Mouse (Mus musculus) layer of hippocampus, adult 9-11 months (tissue): Measurements from ENCODE around the gene Eps15.
"Not testable (repeated sequence)": the region's sequence is repeated elsewhere in the genome, so short reads cannot be mapped to it uniquely, and the experiment has no call there.

ENCODE experiments used
- DNase-seq: peaks from one replicate; pipeline ENCODE4 v3.0.0; 2022

The Eps15 gene

DNA sequence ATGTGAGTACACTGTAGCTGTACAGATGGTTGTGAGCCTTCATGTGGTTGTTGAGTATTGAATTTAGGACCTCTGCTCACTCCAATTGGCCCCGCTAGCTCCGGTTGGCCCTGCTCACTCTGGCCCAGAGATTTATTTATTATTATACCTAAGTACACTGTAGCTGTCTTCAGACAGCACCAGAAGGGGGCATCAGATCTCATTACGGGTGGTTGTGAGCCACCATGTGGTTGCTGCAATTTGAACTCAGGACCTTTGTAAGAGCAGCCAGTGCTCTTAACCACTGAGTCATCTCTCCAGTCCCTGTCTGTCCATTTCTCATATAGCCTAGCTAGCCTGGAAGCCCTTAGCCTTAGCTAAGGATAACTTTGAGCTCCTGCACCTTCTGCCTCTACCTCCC is 124.8 kb downstream of the Eps15 start:
- DNase-seq = not testable (repeated sequence)

DNA sequence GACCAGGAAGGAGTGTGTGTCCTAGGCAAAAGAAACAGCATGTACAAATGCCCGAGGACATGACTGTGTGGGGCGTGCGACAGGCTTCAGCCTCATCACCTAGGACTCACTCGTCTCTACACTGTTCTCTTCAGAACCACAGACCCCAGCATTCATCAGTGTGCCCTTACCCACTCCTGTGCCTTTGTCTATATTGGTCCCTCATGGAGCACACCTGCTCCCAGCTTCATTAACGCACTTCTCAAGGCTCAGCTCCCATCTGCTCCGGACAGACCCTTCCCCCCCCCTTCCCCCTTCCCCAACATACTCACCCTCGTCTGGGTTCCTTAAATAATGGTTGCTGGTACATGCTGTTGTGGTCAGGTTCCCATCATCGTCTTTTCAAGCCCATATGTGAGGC is 125.3 kb downstream of the Eps15 start:
- no peak for DNase-seq

DNA sequence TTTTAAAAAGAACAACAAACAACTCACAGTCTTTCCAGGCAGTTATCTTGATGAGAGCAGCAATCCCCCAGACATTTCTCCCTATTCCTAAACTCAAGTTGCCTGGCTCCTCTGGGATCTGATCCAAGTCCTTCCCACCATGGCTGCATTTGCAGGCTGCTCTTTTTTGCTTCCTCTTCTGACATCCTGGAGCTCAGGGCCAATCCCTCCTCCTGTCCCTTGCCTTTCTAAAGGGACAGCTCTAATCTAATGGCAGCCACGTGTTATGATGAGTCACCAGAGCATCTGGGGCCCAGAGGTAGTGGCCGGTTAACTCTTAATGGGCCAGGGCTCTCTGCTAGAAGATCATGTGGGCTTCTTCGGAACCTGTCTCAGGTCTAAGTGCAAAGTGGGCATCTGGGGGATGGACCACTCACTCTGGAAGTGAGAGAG is 126.0 kb downstream of the Eps15 start:
- peak; percentile 48 for DNase-seq

DNA sequence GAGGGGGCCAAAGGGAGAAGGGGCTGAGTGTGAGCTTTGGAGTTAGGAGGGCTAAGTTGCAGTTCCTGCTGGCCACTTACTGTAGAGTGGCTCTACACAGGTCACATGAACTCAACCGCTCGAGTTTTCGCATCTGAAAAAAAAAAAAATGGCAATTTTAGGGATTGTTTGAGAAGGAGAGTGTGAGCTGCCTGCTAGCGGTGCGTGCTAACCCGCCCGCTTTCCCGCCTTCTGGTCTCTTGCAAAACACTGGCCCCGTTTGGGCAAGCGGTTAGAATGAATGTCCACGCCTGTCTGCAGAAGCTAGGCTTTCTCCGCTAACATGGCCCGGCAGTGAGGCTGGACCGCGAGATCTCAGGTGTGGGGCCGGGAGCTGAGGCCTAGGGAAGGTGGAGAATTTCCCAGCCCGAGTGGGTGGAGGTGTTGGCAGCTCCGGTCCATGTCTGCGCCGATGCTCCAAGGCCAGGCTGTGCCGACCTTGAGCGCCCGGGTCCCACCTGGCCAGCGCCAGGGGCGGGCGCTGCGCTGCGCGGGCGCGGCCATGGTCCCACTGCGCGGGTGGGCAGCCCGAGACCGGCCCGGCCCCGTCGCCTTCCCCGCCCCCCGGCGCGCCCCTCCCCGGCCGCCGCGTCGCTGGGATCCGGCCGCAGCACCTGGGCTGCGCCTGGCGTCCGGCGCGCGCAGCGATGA is 126.6 kb downstream of the Eps15 start, which contains the start of gene Ttc39a:
Gene Ttc39a (plus strand): TSS at position 138 of the 690 bp plus-strand sequence.
- no peak for DNase-seq

DNA sequence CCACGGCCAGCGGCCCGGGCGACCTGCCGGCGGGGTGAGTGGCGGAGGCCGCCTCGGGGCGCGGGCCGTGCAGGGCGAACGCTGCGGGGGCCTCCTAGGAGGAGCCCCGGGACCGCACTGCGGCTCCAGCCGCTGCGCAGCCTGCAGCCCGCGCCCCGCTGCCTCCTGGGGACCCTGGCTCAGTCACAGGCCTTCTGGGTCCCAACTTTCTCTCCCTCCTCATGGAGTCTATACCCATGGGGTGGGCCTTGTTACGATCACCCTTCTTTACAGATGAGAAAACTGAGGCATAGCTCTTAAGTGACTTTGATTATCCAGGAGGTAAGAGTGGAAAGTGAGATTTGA is 127.1 kb downstream of the Eps15 start:
- DNase-seq = no peak

DNA sequence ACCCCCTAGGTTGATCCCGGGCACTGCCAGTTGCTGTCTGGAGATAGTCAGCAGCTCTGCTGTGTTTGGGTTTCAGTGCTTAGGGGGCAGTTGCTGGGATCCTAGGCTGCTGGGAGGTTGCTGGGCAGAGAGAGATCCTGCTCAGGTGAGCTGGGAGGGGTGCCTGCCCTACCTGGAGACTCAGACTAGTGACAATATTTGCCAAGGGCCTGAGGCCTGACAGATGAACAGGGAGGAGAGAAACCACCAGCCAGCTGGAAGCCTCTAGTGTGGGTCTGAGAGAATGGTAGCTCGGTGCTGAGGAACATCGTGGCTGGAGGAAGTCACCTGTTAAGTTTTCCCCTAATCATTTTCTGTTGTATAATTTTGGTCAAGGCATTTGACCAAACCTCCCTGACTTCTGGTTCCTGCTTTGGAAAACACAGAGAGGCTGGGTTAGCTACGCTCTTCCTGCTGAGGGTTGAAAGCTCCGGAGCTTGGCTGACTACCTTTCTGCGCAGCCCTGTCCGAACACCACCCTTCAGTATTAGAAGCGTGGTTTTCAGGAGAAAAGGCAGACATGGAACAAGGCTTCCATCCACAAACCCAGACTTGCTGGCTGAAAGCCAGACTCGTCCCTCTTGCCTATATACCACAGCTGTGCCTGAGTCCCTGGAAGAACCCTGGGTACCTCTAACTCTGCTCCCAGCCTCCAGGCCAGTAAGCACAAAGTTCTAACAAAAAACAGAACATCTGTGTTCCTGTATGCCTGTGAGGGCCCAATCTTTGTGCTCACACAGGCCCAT is 127.8 kb downstream of the Eps15 start:
- DNase-seq = no peak

DNA sequence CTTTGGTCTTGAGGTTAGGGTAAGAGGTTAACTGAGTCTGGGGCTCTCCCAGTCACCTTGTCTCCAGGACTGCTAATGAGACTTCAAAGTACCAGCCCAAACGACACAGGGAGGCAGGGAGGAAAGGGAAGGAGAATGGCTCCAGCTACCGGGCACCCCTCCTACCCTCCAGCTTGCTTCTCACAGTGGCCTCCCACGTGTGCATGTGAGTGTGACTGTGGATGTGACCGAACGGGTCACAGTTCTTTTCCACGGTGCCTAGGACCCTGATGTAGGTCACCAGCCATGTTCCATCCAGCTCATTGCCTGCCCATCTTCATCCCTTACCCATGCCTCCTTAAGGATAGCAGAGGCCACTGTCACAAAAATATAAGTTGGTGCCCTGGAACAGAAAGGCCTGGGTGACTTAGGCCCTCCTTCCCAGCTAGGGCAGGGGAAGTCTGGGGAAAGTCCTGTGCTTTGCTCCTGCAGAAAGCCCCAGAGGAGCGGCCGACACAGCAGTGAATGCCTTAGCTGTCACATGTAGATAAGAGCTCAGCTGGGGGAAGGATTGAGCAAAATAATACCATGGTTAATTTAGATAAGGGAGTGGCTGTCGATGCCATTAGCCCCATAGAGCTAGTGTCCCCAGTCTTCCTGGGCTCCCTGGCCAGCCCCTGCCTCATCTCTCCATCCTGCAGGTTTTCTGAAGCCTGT is 130.8 kb downstream of the Eps15 start:
- no peak for DNase-seq

DNA sequence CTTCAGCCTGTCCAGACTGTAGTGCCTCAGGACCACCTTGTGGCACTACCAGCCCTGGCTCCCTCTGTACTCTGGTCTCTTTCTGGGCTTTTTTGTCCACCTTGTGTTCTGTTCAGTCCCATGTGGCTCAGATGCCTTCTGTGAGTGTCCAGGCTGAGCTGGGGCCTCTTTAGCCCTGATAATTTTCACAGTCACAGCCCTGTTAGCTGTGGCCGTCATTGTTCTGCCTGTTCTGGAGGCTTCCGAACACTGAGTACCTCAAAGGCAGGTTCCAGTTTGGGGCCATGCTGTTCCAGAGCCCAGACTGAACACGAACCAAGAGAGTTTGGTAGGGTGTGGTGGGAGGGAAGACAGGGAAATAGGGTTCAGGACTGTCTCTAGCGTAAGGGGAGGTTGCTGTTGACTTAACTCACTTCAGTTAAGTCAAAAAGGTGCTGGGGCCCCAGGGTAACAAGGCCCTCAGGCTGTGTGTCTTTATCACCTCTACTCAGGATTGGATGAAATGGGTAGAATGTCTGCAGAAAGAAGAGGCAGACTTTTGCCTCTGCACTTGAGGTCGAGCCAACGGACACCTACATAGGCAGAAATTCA is 131.4 kb downstream of the Eps15 start:
- no peak for DNase-seq

DNA sequence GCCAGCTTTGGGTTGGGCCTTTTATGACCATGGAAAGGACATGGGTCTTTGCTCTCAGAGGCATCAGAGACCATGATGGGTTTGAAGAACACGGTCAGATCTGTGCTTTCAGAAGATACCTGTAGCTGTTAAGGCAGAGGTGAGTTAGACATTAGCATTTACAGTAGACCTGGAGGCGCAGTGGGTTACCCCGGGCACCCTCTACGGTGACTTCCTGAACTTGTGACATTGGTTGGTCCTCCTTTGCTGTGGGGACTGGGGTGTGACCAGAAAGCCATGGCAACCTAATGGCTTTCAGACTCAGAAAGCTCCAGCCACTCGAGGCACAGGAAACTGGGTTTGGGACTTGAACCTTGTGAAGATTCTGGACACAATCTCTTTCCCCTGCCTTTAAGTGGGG is 132.2 kb downstream of the Eps15 start:
- DNase-seq = no peak

DNA sequence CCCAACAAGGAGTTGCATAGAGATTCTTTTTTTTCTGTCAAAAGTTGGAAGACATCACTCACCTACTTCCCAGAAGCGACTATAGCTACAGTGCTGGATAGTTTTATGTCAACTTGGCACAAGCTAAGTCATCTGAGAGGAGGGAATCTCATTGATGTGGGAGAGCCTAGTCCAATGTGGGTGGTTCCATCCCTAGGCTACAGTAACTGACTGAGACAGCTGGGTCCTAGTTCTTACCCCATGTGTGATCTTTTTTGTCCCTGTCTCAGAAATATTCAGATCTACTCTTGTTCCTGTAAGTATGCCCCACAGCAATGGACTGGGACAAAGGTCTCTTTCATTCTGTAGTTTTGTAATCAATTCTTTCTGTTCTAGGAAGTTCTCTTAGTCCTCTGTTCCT is 137.9 kb downstream of the Eps15 start:
- no peak for DNase-seq

DNA sequence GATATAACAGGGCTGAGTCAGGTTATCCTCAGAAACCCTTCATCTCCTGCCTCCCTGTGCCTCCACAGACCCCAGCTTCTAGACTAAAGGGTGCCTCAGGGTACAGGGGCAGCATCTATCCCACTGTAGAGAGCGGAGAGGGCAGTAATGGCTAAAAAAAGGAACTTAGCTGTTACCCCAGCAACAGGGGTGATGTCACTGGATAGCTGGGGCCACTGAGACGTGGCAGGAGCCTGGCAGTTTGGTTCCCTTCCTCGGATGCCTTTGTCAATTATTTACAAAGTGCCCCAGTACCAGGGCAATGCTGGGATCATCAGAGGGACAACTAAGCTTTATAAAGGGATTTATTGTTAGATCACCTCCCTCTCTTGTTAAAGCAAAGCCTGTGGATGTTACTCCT is 138.9 kb downstream of the Eps15 start:
- DNase-seq = no peak

DNA sequence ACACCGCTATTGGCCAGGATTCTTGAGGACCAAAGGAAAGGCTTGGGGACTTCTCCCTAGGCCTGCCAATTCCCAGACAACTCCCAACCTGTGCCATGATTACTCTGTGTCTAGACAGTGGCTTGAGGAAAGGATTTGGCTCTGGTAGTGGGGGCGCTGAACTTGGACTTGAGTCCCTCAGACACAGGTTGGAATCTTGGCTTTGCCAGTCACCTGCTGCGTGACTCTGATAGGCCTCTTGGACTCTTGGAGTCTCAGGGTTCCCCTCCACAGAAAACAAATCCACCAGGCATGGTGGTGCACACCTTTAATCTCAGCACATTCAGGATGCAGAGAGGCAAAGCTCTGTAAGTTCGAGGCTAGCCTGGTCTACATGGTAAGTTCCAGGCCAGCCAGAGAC is 139.5 kb downstream of the Eps15 start:
- DNase-seq = no peak

DNA sequence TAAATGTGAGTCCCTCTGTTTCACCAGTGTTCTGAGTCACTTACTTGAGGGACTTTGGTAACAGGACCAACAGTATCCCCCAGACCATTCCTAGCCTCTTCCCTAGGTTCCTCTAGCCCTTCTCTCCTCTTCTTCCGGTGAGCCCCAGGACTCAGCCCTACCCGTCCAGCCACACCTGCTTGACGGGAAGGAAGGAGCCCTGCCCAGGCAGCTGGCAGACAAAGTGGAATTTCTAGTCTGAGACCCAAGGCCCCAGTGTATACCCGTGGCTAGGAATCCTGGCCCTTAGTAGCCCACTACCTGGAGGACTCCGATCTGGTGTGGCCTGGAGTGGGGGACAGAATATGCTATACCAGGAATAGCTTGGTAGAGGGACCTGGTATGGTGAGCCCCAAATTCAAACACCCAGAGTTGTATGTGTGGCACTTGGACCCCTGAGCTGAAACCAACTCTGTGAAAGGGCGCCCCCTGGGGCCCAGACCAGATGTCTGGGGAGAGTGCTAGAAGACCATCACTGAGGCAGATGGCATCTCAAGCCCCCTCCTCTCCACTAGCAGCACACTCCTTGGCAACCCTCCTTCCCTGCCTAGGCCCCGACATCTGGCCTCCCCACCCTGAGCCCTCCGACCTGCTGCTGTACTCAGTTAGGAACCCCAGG is 140.2 kb downstream of the Eps15 start:
- no peak for DNase-seq

DNA sequence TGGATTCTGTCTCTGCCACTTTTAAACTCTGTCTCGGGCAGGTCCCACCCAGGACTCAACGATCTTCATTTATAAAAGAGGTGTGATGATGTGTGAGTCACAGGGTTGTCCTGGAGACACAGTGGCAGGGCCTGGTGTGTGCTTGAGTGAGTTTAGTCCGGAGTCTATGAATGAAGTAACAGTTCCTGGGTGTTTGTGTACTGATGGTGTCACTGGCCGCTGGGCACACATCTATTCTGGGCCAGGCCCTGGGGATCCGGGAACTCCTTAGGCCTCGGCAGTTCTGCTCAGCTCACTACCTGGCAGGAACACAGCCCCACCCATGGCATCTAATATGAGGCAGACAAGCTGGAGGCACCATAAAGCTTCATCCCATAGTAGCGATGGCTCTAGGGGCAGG is 141.5 kb downstream of the Eps15 start:
- no peak for DNase-seq

DNA sequence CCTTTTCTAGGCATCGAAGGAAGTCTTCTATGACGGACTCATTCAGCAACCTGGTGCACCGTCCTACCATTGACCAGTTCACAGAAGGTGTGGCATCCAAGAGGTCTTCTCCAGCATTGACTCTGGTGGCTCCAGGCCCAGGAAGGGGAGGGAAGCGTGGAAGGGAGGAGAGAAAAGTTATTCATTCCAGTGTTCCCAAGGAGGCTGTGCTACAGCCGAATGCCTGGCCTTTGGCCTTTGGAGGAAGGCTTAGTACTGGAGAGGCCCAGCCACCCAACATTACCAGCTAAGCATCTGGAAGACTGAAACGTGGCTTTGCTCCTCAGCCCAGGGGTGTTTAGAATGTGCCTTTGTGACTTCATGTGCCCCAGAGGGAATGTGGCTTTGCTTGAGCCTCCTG is 142.4 kb downstream of the Eps15 start:
- no peak for DNase-seq

DNA sequence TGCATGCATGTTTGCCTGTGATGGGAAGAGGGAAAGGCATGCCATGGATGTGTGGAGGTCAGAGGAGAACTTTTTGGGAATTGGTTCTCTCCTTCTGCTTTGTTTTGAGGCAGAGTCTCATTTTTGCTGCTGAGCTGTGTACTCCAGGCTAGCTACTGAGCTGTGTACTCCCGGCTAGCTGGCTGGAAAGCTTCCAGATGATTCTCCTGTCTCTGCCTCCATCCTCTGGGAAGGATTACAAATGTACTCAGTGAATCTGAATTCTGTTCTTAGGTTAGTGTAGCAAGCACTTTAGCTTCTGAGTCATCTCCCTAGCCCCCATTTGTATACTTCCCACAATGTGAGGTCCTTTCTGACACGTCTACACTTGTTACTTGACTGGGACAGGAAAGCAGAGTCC is 143.4 kb downstream of the Eps15 start:
- DNase-seq = no peak

DNA sequence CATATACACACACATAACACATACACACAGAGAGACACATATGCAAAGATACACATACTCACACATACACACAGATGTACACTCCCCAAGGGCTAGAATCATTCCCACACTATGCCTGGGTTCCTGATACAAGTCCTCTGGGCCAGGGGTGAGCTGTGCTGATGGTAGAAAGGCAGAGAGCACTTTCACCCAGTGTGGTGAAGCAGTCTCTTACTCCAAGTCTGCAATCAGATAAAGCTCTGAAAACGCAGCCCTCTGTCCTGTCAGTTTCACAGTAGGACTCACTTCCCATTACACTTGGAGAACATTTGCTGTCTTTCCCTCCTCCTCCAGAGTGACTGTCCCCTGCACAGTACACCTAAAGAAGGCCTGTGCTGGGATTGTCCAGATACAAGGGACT is 147.0 kb downstream of the Eps15 start:
- DNase-seq = no peak

DNA sequence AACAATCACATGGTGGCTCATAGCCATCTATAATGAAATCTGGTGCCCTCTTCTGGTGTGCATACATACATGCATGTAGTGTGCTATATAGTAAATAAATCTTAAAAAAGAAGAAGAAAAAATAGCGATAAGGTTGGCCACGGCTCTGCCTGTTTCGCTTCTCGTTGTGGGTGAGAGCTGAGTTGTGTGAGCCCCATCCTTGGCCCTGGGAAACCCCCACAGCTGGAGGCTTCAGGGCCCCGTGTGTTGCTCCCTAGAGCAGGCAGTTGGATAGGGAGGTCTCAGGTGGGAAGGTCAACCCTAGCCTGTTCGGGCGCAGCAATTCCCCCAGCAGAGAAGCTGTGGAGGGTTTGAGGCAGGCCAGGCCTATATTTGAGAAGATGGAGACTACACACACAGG is 150.2 kb downstream of the Eps15 start:
- no peak for DNase-seq

DNA sequence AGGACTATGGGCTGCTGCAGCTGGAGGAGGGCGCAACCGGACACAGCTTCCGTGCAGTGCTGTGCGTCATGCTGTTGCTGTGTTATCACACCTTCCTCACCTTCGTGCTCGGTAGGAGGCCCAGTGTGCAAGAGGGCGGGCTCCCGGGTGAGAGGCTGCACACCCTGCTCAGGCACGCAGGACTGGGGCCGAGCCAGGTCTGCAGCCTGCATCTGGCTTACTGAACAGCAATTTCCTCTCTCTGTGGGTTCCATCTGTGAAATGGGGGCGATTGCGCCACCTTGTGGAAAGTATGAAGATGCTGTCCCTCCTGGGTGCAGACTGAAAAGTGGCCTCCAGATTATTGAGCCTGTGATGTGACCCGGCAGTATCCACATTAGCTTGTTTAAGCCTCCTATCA is 150.8 kb downstream of the Eps15 start:
- peak; percentile 33 for DNase-seq

DNA sequence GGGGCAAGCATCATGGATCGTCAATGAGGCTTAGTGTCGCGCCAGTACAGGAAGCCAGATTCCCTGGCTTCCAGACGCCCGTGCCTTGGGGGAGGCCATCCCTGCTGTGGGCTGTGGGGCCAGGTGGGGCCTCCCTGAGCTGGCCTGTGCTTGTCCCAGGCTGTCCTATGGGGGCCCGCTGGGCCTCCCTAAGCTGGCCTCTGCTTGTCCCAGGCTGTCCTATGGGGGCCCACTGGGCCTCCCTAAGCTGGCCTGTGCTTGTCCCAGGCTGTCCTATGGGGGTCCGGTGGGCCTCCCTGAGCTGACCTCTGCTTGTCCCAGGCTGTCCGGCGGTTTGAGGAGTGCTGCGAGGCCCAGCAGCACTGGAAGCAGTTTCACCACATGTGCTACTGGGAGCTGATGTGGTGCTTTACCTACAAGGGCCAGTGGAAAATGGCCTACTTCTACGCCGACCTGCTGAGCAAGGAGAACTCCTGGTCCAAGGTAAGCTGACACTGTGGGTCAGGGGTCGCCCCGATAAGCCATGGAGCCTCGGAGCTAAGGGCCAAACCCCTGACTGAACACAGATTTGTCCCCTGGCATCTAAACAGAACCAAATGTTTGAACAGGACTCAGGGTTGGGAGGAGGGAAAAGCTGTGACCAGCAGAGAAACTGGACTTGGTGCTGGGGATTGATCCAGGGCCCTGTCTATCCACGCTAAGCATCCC is 152.8 kb downstream of the Eps15 start:
- no peak for DNase-seq

DNA sequence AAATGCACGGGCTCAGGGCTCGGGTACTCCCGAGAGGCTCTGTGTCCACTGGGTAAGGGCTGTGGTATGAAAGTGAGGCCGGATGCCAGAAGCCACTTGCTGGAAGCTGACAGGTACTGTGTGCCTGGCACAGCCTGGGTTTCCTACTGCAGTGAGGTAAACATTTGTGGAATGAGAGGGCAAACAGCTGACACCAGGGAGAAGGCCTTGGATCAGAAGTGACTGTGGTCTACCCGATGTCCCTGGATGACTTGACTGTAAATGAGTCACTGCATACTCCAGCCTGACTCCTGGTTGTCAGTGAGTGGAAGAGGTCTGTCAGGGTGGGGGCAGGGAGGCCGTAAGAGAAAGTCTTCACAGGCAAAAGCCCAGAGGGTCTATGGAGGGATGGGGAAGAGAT is 153.6 kb downstream of the Eps15 start:
- no peak for DNase-seq

DNA sequence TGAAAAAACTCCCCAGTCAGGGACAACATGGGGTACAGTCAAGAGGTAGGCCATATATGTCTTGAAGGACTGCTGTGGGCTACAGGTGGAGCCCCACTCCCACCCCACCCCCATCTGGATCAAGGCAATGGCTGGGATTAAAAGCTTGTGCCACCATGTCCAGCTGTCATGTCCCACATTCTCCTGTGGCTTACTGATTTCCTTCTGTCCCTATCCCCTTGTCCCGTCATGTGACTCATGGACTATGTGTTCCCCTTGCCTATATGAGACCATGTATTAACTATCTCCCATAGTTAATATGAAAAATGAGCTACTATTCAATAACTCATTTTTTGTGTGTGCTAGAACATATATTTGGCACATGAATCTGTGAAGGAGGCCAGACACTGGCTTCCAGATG is 154.2 kb downstream of the Eps15 start:
- no peak for DNase-seq
